Mouse (Mus musculus): ENCODE measurements around the gene Brinp3. TPM values are rescaled to one million over a fixed set of nuclear protein-coding genes. Genes with fewer than 3 reads are reported as not detected.
"Not testable (repeated sequence)": the region's sequence is repeated elsewhere in the genome, so short reads cannot be mapped to it uniquely, and the experiment has no call there.

Brinp3 gene
- polyA plus RNA-seq, 1 experiment = not detected

GRCm38 (mm10) chr1:146546847-146547428 lies 52.4 kb downstream of the Brinp3 start:
- Histone ChIP-seq H3K4me3 (ENCODE audit: insufficient read depth, low read length) (no peak overlapping the region), H3K27ac (ENCODE audit: insufficient read depth, low read depth, low read length) (no peak overlapping the region), H3K4me1 (ENCODE audit: control insufficient read depth, insufficient read depth, low read length) (no peaks in the 10 kb centered on the region)
- no peak for TF ChIP-seq CTCF (IDR thresholded peaks at IDR 0.05; ENCODE audit: low read depth, low read length)
- no peak for TF ChIP-seq POLR2A (IDR thresholded peaks at IDR 0.05; ENCODE audit: borderline replicate concordance, low read depth, low read length)

DNA sequence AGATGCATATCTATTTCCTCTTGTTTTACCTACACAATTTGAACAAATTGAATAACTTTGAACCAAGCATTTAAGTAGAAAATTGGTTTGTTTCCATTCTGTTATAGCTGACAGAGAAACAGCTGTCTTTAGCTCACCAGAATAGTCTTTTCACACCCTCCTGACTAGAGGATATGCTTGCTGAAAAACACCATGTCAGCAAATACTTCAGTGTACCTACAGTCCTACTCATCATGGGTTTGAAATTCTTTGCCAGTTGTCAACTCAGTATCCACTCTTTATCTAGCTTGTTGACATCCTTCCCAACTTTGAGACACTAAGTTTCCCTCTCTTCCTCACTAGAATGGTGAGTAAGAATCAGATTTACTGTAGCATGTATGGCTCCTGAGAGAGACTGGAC lies 62.4 kb downstream of the Brinp3 start:
- Histone ChIP-seq H3K27ac (ENCODE audit: insufficient read depth, low read depth, low read length) (no peak overlapping the region), H3K4me1 (ENCODE audit: control insufficient read depth, insufficient read depth, low read length) (no peaks in the 10 kb centered on the region), H3K4me3 (ENCODE audit: insufficient read depth, low read length) (no peak overlapping the region)
- TF ChIP-seq CTCF (IDR thresholded peaks at IDR 0.05; ENCODE audit: low read depth, low read length) = no peak
- TF ChIP-seq POLR2A (IDR thresholded peaks at IDR 0.05; ENCODE audit: borderline replicate concordance, low read depth, low read length) = no peak

- Histone ChIP-seq H3K4me1 (ENCODE audit: control insufficient read depth, insufficient read depth, low read length) (no peaks in the 10 kb centered on the region), H3K27ac (ENCODE audit: insufficient read depth, low read depth, low read length) (no peak overlapping the region), H3K4me3 (ENCODE audit: insufficient read depth, low read length) (no peak overlapping the region)
- TF ChIP-seq CTCF (IDR thresholded peaks at IDR 0.05; ENCODE audit: low read depth, low read length) (no peak), POLR2A (IDR thresholded peaks at IDR 0.05; ENCODE audit: borderline replicate concordance, low read depth, low read length) (no peak)
These were observed 67.6 kb downstream of the Brinp3 start for GRCm38 (mm10) chr1:146562144-146562543.

GRCm38 (mm10) chr1:146584181-146584580 lies 89.6 kb downstream of the Brinp3 start:
- no peak overlapping the region for H3K27ac ChIP-seq (ENCODE audit: insufficient read depth, low read depth, low read length)
- no peaks in the 10 kb centered on the region for H3K4me1 ChIP-seq (ENCODE audit: control insufficient read depth, insufficient read depth, low read length)
- TF ChIP-seq CTCF (IDR thresholded peaks at IDR 0.05; ENCODE audit: low read depth, low read length) (no peak), POLR2A (IDR thresholded peaks at IDR 0.05; ENCODE audit: borderline replicate concordance, low read depth, low read length) (no peak)
- no peak overlapping the region for H3K4me3 ChIP-seq (ENCODE audit: insufficient read depth, low read length)

GRCm38 (mm10) chr1:146632895-146633294 lies 138.3 kb downstream of the Brinp3 start:
- no peak for TF ChIP-seq POLR2A (IDR thresholded peaks at IDR 0.05; ENCODE audit: borderline replicate concordance, low read depth, low read length)
- no peak for TF ChIP-seq CTCF (IDR thresholded peaks at IDR 0.05; ENCODE audit: low read depth, low read length)
- Histone ChIP-seq H3K4me1 (ENCODE audit: control insufficient read depth, insufficient read depth, low read length) (no peaks in the 10 kb centered on the region), H3K4me3 (ENCODE audit: insufficient read depth, low read length) (no peak overlapping the region), H3K27ac (ENCODE audit: insufficient read depth, low read depth, low read length) (no peak overlapping the region)

GRCm38 (mm10) chr1:146657214-146657613 lies 162.7 kb downstream of the Brinp3 start:
- no peak overlapping the region for H3K4me3 ChIP-seq (ENCODE audit: insufficient read depth, low read length)
- H3K27ac ChIP-seq (ENCODE audit: insufficient read depth, low read depth, low read length) = no peak overlapping the region
- TF ChIP-seq CTCF (IDR thresholded peaks at IDR 0.05; ENCODE audit: low read depth, low read length) (no peak), POLR2A (IDR thresholded peaks at IDR 0.05; ENCODE audit: borderline replicate concordance, low read depth, low read length) (no peak)
- H3K4me1 ChIP-seq (ENCODE audit: control insufficient read depth, insufficient read depth, low read length) = no peaks in the 10 kb centered on the region

DNA sequence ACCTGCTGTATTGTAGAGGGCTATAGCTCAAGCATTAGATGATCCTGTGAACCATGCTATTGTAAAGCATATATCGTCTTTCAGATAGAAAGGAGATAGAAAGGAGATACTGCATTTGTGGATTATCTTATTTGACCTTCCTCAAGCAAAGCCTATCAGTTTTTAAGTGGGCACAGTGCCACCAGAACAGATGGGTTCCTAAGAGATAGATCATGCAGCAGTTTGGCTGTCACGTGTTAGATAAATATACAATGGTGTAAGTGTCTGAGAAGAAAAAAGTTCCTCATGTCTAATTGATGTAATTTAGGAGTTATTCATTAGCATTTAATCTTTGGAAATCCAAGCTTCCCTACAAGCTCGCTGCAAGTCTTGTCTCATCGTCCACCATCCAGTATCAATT lies 206.2 kb downstream of the Brinp3 start:
- Histone ChIP-seq H3K27ac (ENCODE audit: insufficient read depth, low read depth, low read length) (no peak overlapping the region), H3K4me3 (ENCODE audit: insufficient read depth, low read length) (no peak overlapping the region), H3K4me1 (ENCODE audit: control insufficient read depth, insufficient read depth, low read length) (no peaks in the 10 kb centered on the region)
- TF ChIP-seq POLR2A (IDR thresholded peaks at IDR 0.05; ENCODE audit: borderline replicate concordance, low read depth, low read length) = no peak
- TF ChIP-seq CTCF (IDR thresholded peaks at IDR 0.05; ENCODE audit: low read depth, low read length) = no peak

DNA sequence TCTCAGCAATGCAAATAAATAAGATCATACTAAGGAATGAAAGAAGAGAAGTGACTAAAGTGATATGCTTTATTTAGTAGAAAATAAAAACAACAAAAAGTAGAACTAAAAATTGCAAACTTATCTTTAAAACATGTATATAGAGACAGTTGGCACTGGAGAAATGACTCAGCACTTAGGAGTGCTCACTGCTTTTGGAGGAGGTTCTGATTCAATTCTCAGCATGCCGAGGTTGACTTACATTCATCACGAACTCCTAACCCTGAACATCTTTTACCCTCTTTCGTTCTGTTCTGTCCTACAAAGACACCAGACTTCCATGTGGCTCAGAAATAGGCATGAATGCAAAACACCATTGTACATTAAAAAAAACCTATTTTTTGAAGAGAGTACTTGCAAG lies 225.0 kb downstream of the Brinp3 start:
- no peak overlapping the region for H3K27ac ChIP-seq (ENCODE audit: insufficient read depth, low read depth, low read length)
- no peak overlapping the region for H3K4me3 ChIP-seq (ENCODE audit: insufficient read depth, low read length)
- TF ChIP-seq CTCF (IDR thresholded peaks at IDR 0.05; ENCODE audit: low read depth, low read length) (no peak), POLR2A (IDR thresholded peaks at IDR 0.05; ENCODE audit: borderline replicate concordance, low read depth, low read length) (no peak)
- no peaks in the 10 kb centered on the region for H3K4me1 ChIP-seq (ENCODE audit: control insufficient read depth, insufficient read depth, low read length)

- not testable (repeated sequence) for H3K4me1 ChIP-seq (ENCODE audit: control insufficient read depth, insufficient read depth, low read length); H3K27ac ChIP-seq (ENCODE audit: insufficient read depth, low read depth, low read length); H3K4me3 ChIP-seq (ENCODE audit: insufficient read depth, low read length)
These were observed 230.4 kb downstream of the Brinp3 start for GRCm38 (mm10) chr1:146724784-146725513.

- Histone ChIP-seq H3K27ac (ENCODE audit: insufficient read depth, low read depth, low read length) (no peak overlapping the region), H3K4me1 (ENCODE audit: control insufficient read depth, insufficient read depth, low read length) (no peaks in the 10 kb centered on the region), H3K4me3 (ENCODE audit: insufficient read depth, low read length) (no peak overlapping the region)
- TF ChIP-seq CTCF (IDR thresholded peaks at IDR 0.05; ENCODE audit: low read depth, low read length) (no peak), POLR2A (IDR thresholded peaks at IDR 0.05; ENCODE audit: borderline replicate concordance, low read depth, low read length) (no peak)
These were observed 256.5 kb downstream of the Brinp3 start for GRCm38 (mm10) chr1:146751066-146751465.

Data from bone marrow macrophage, adult 2 months (primary cell).